Mouse (Mus musculus) stomach, embryonic 16.5 days (tissue): ENCODE results near the gene Cideb. TPM values are rescaled to one million over a fixed set of nuclear protein-coding genes. Genes with fewer than 3 reads are reported as not detected.

Source experiments
- ATAC-seq: fragments of 200-750 bp; cut with Nextera tagmentation; 2 replicates; pipeline ENCODE4 v1.8.0; 2017; ENCODE audit warnings: moderate number of reproducible peaks, moderate TSS enrichment; ENCODE audit not compliant: insufficient read depth, low FRiP score
- H3K27ac ChIP-seq: fragments of 300-500 bp; sonication (generic); 2 replicates; pipeline ENCODE4 v1.5.1; 2014; ENCODE audit warnings: low read length
- H3K27me3 ChIP-seq: fragments of 300-500 bp; sonication (generic); 2 replicates; pipeline ENCODE4 v1.6.1; 2014; ENCODE audit warnings: low read length, control low read depth, mixed read lengths; ENCODE audit not compliant: control insufficient read depth, insufficient read depth
- H3K36me3 ChIP-seq: fragments of 300-500 bp; sonication (generic); 2 replicates; pipeline ENCODE4 v1.6.1; 2014; ENCODE audit warnings: low read length; ENCODE audit not compliant: control insufficient read depth, insufficient read depth
- H3K4me1 ChIP-seq: fragments of 300-500 bp; sonication (generic); 2 replicates; pipeline ENCODE4 v1.6.1; 2014; ENCODE audit warnings: low read length, control low read depth, mixed read lengths; ENCODE audit not compliant: control insufficient read depth, insufficient read depth
- H3K4me2 ChIP-seq: fragments of 300-500 bp; sonication (generic); 2 replicates; pipeline ENCODE4 v1.6.1; 2014; ENCODE audit warnings: low read depth, low read length, mixed read lengths
- H3K4me3 ChIP-seq: fragments of 300-500 bp; sonication (generic); replicated peaks from 2 replicates; pipeline ENCODE4 v1.5.1; 2014; ENCODE audit warnings: mild to moderate bottlenecking, low read length
- H3K9ac ChIP-seq: fragments of 300-500 bp; sonication (generic); 2 replicates; pipeline ENCODE4 v1.6.1; 2014; ENCODE audit warnings: low read length
- H3K9me3 ChIP-seq: fragments of 300-500 bp; sonication (generic); replicated peaks from 2 replicates; pipeline ENCODE4 v1.6.1; 2016; ENCODE audit warnings: low read length, control low read depth; ENCODE audit not compliant: control insufficient read depth
- WGBS: fragments of 180-500 bp; shearing (Covaris S2); extraction: QIAGEN DNeasy Blood & Tissue Kit; methylation state at CpG from one replicate; pipeline ENCODE4 v1.1.7; 2014; 5-methylcytosine and 5-hydroxymethylcytosine counted together
- polyA plus RNA-seq: library from polyadenylated mRNA; unstranded; fragments of >200 nt; fragmentation: Nextera tagmentation; extraction: Ambion mirVana; gene quantifications from 2 replicates; pipeline ENCODE4 v1.2.1, GENCODE M21; 2015

Gene Cideb
- polyA plus RNA-seq, 1 experiment from 2014 or later, result 15.1 TPM

DNA sequence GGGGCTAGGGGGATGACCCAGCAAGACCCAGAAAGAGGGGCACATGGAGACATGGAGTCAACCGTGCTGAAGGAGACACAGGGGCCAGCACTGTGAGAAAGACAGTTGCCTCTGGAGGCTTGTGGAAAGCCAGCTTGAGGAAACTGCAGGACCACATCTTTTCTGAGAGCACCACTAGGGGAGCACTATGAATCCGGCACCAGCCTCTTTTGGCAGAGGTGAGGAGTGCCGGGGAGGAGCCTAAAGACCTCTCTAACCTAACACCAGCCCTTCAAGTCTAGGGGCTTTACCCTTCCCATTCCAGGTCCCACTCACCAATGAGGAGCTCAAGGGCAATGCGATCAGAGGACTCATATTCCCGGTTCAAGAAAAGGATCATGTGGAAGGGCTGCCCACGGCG, 46.5 kb downstream of the Cideb start:
- 78% methylated on average over 7 of the region's 7 CpGs for WGBS
- peak overlapping the region; percentile 11; the same call in 1 of the 2 replicates for H3K4me2 ChIP-seq
- peak overlapping the region; percentile 37 for H3K4me3 ChIP-seq
- H3K4me1 ChIP-seq, result peaks cover 15% of the 10 kb centered on the region
- no peaks in the 10 kb centered on the region for H3K9me3 ChIP-seq
- H3K27me3 ChIP-seq, result no peaks in the 10 kb centered on the region
- peak overlapping the region; percentile 87 for H3K27ac ChIP-seq
- H3K36me3 ChIP-seq, result no peaks in the 10 kb centered on the region
- peak overlapping the region; percentile 68; the same call in 1 of the 2 replicates for H3K9ac ChIP-seq
- ATAC-seq, result no peak

DNA sequence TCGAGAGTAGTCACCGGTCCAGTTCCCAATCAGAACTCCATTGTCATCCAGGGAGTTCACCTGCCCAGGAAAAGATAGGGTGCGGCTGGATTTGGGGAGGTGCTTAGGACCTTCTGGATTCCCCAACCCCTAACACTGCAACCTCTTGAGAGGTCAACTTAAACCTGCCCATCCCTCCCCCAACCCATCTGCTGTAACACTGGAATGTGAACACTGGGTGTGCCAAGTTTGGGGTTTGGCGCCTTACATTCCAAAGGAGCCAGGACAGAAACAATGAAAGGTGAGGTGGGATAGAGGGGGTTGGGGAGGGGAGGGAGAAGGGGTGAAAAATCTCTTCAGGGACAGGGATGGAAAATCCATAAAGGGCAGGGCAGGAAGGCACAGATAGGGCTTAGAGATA, 48.7 kb downstream of the Cideb start:
- H3K4me3 ChIP-seq, result no peak overlapping the region
- ATAC-seq, result no peak
- H3K27me3 ChIP-seq, result no peaks in the 10 kb centered on the region
- peaks cover 10% of the 10 kb centered on the region for H3K4me1 ChIP-seq
- WGBS, result 64% methylated on average over 4 of the region's 4 CpGs
- H3K36me3 ChIP-seq, result no peaks in the 10 kb centered on the region
- no peaks in the 10 kb centered on the region for H3K9me3 ChIP-seq
- H3K27ac ChIP-seq, result no peak overlapping the region
- H3K4me2 ChIP-seq, result 0 out of 2 replicates have a peak overlapping the region, but pooled peaks have one; percentile 20
- H3K9ac ChIP-seq, result no peak overlapping the region

DNA sequence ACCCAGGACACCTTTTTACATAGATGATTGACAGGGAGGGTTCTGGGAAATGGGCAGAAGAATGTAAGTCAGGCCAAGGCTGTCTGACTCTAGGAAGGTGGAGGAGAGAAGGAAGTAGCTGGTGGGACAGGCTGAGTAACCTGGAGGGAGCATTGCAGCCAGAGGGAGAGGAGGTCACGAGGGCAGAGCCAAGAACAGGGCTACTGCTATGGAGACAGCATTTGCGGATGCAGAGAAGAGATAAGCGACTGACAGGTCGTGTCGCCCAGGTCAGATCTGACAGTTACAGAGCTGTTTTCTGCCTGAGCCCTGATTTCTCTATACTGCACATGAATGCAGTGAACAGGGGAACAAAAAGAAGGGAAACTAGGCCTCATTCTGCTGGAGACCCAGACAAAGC, 50.9 kb downstream of the Cideb start:
- 59% methylated on average over 5 of the region's 5 CpGs for WGBS
- H3K4me1 ChIP-seq, result no peaks in the 10 kb centered on the region
- no peaks in the 10 kb centered on the region for H3K36me3 ChIP-seq
- no peak overlapping the region for H3K9ac ChIP-seq
- no peak for ATAC-seq
- no peak overlapping the region for H3K4me2 ChIP-seq
- H3K9me3 ChIP-seq, result no peaks in the 10 kb centered on the region
- no peaks in the 10 kb centered on the region for H3K27me3 ChIP-seq
- no peak overlapping the region for H3K4me3 ChIP-seq
- no peak overlapping the region for H3K27ac ChIP-seq

DNA sequence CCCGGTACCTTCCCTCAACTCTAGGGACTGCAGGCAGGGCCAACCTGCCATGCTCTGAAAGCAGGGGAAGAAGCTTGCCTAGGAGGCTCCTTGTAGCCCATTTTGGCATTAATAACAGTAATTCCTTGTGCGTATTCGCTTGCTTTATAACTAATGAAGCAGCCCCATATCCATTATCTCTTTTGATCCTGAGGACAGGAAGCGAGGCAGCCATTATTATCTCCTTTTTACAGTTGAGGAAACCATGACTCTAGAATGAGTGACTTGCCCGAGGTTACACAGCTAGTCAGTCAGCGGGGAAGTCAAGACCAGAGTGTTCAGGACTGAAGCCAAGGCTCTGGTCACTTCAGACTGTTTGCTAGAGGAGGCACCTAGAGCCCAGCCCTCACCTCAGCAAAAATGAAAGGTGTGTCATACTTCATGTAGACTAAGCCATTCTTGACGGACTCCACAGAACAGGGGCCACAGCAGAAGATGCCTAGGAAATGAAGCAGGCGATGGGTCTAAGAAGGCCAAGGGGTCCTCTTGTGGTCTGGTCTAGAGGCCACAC, 52.1 kb downstream of the Cideb start:
- 80% methylated on average over 8 of the region's 8 CpGs for WGBS
- Histone ChIP-seq H3K27ac (no peak overlapping the region), H3K27me3 (no peaks in the 10 kb centered on the region), H3K9me3 (no peaks in the 10 kb centered on the region), H3K4me3 (no peak overlapping the region), H3K4me1 (no peaks in the 10 kb centered on the region), H3K36me3 (no peaks in the 10 kb centered on the region), H3K9ac (no peak overlapping the region), H3K4me2 (no peak overlapping the region)
- ATAC-seq, result no peak

Other genes starting within 250 kb of the Cideb start
- 0.25 and 0.31 TPM in 2 replicates for gene Cpne6, start 248.0 kb downstream of the Cideb start, polyA plus RNA-seq
- gene Nrl, start 233.5 kb downstream of the Cideb start, polyA plus RNA-seq, result not detected in 2 replicates
- 50.1 and 54.5 TPM in 2 replicates for gene Pck2, start 218.2 kb downstream of the Cideb start, polyA plus RNA-seq
- gene Dcaf11, start 198.5 kb downstream of the Cideb start, polyA plus RNA-seq, result 76.7 and 77.6 TPM in 2 replicates
- gene A730061H03Rik, start 198.1 kb downstream of the Cideb start, polyA plus RNA-seq, result 0.89 and 1.2 TPM in 2 replicates
- gene Fitm1, start 182.8 kb downstream of the Cideb start, polyA plus RNA-seq, result 0.64 and 8.1 TPM in 2 replicates
- 149 and 162 TPM in 2 replicates for gene Psme1, start 180.3 kb downstream of the Cideb start, polyA plus RNA-seq
- 11.4 and 11.5 TPM in 2 replicates for gene Emc9, start 173.2 kb downstream of the Cideb start, polyA plus RNA-seq
- gene Psme2, start 167.3 kb downstream of the Cideb start, polyA plus RNA-seq, result 203 and 283 TPM in 2 replicates
- 18.1 and 19.1 TPM in 2 replicates for gene Rnf31, start 166.8 kb downstream of the Cideb start, polyA plus RNA-seq
- gene Irf9, start 154.9 kb downstream of the Cideb start, polyA plus RNA-seq, result 10.7 and 12.4 TPM in 2 replicates
- 10.9 and 13.8 TPM in 2 replicates for gene Rec8, start 140.4 kb downstream of the Cideb start, polyA plus RNA-seq
- gene Ipo4, start 122.5 kb downstream of the Cideb start, polyA plus RNA-seq, result 86.3 and 114 TPM in 2 replicates
- 2.0 and 2.5 TPM in 2 replicates for gene Gm49378, start 120.6 kb downstream of the Cideb start, polyA plus RNA-seq
- gene Tm9sf1, start 114.7 kb downstream of the Cideb start, polyA plus RNA-seq, result 116 and 123 TPM in 2 replicates
- 0.50 and 1.1 TPM in 2 replicates for gene Tssk4, start 108.3 kb downstream of the Cideb start, polyA plus RNA-seq
- gene Mdp1, start 98.0 kb downstream of the Cideb start, polyA plus RNA-seq, result 54.4 and 55.8 TPM in 2 replicates
- 58.0 and 63.4 TPM in 2 replicates for gene Gmpr2, start 86.5 kb downstream of the Cideb start, polyA plus RNA-seq
- gene Nedd8, start 86.3 kb downstream of the Cideb start, polyA plus RNA-seq, result 462 and 484 TPM in 2 replicates
- 34.4 and 36.3 TPM in 2 replicates for gene Tinf2, start 76.6 kb downstream of the Cideb start, polyA plus RNA-seq
- gene Tgm1, start 44.5 kb downstream of the Cideb start, polyA plus RNA-seq, result 53.1 and 72.9 TPM in 2 replicates
- gene Rabggta, start 36.2 kb downstream of the Cideb start, polyA plus RNA-seq, result 36.3 and 37.1 TPM in 2 replicates
- 107 and 125 TPM in 2 replicates for gene Dhrs1, start 12.8 kb downstream of the Cideb start, polyA plus RNA-seq
- 23.8 and 28.4 TPM in 2 replicates for gene Nop9, start 12.8 kb downstream of the Cideb start, polyA plus RNA-seq
- 0.71 and 0.81 TPM in 2 replicates for gene Ltb4r2, start 3.0 kb upstream of the Cideb start, polyA plus RNA-seq
- gene Ltb4r1, start 7.5 kb upstream of the Cideb start, polyA plus RNA-seq, result 2.4 and 4.8 TPM in 2 replicates
- gene Adcy4, start 25.6 kb upstream of the Cideb start, polyA plus RNA-seq, result 7.7 and 8.2 TPM in 2 replicates
- 32.7 and 34.4 TPM in 2 replicates for gene Ripk3, start 30.4 kb upstream of the Cideb start, polyA plus RNA-seq
- 32.9 and 33.9 TPM in 2 replicates for gene Nfatc4, start 64.7 kb upstream of the Cideb start, polyA plus RNA-seq
- 18.0 and 19.3 TPM in 2 replicates for gene Nynrin, start 95.6 kb upstream of the Cideb start, polyA plus RNA-seq
- 0.45 and 0.66 TPM in 2 replicates for gene Cbln3, start 125.9 kb upstream of the Cideb start, polyA plus RNA-seq
- gene Khnyn, start 126.5 kb upstream of the Cideb start, polyA plus RNA-seq, result 18.5 and 21.7 TPM in 2 replicates
- gene Sdr39u1, start 141.8 kb upstream of the Cideb start, polyA plus RNA-seq, result 65.5 and 66.5 TPM in 2 replicates
- gene Cma1, start 186.2 kb upstream of the Cideb start, polyA plus RNA-seq, result 18.9 and 33.3 TPM in 2 replicates
- not detected in 2 replicates for gene Cma2, start 192.5 kb upstream of the Cideb start, polyA plus RNA-seq